Mouse (Mus musculus) gastrocnemius, adult 8-10 months (tissue): ENCODE measurements at regions not wholly inside any gene's neighbourhood (a gene's known extent, or its start where the extent isn't known, plus 50 kb on each side); places are given as distances from the start of the nearest gene placed in this dataset.

ENCODE experiments used
- DNase-seq, 2 experiments: peaks; one replicate each; pipeline ENCODE4 v3.0.0; 2022; ENCODE audit warnings: low spot score in 2 of 2

GRCm38 (mm10) chr9:113302429-113302828 lies 405.6 kb downstream of the Pdcd6ip start:
- no peak for DNase-seq

- no peak for DNase-seq
Measured at GRCm38 (mm10) chr9:113300846-113301245, 407.2 kb downstream of the Pdcd6ip start.

GRCm38 (mm10) chr9:113299900-113300299 lies 408.2 kb downstream of the Pdcd6ip start:
- DNase-seq, result no peak

- no peak for DNase-seq
Measured at GRCm38 (mm10) chr9:113295850-113296467, 412.1 kb downstream of the Pdcd6ip start.

- DNase-seq, result no peak
Measured at GRCm38 (mm10) chr9:113287397-113287796, 420.7 kb downstream of the Pdcd6ip start.

- no peak for DNase-seq
Measured at GRCm38 (mm10) chr9:113283244-113283643, 424.8 kb downstream of the Pdcd6ip start.

GRCm38 (mm10) chr9:113270595-113270994 lies 437.5 kb downstream of the Pdcd6ip start:
- no peak for DNase-seq

GRCm38 (mm10) chr9:113267696-113268095 lies 440.4 kb downstream of the Pdcd6ip start:
- DNase-seq, result no peak

- DNase-seq, result no peak
Measured at GRCm38 (mm10) chr9:113263636-113264035, 444.4 kb downstream of the Pdcd6ip start.

- no peak for DNase-seq
Measured at GRCm38 (mm10) chr9:113260296-113260695, 447.8 kb downstream of the Pdcd6ip start.

- no peak for DNase-seq
Measured at GRCm38 (mm10) chr9:113258556-113258955, 449.5 kb downstream of the Pdcd6ip start.

- DNase-seq, result no peak
Measured at GRCm38 (mm10) chr9:113248703-113249274, 459.3 kb downstream of the Pdcd6ip start.

GRCm38 (mm10) chr9:113247950-113248349 lies 460.1 kb downstream of the Pdcd6ip start:
- DNase-seq, result no peak

GRCm38 (mm10) chr9:113243870-113244269 lies 464.2 kb downstream of the Pdcd6ip start:
- no peak for DNase-seq

- no peak for DNase-seq
Measured at GRCm38 (mm10) chr9:113233370-113233769, 474.7 kb downstream of the Pdcd6ip start.

- no peak for DNase-seq
Measured at GRCm38 (mm10) chr9:113229391-113229790, 478.7 kb downstream of the Pdcd6ip start.

- DNase-seq, result no peak
Measured at GRCm38 (mm10) chr9:113213930-113214329, 494.1 kb downstream of the Pdcd6ip start.

GRCm38 (mm10) chr9:113212389-113212788 lies 495.7 kb downstream of the Pdcd6ip start:
- DNase-seq, result no peak

- DNase-seq, result no peak
Measured at GRCm38 (mm10) chr9:113208181-113208580, 499.9 kb downstream of the Pdcd6ip start.

- DNase-seq, result no peak
Measured at GRCm38 (mm10) chr9:113199241-113199640, 508.8 kb downstream of the Pdcd6ip start.

GRCm38 (mm10) chr9:113195556-113195955 lies 512.5 kb downstream of the Pdcd6ip start:
- no peak for DNase-seq

GRCm38 (mm10) chr9:113192773-113193172 lies 515.3 kb downstream of the Pdcd6ip start:
- DNase-seq, result no peak

GRCm38 (mm10) chr9:113191163-113191562 lies 516.9 kb downstream of the Pdcd6ip start:
- DNase-seq, result no peak
